Mouse (Mus musculus): Measurements from ENCODE around the gene Ndufa7. TPM values are rescaled to one million over a fixed set of nuclear protein-coding genes. Genes with fewer than 3 reads are reported as not detected.
"Not testable (repeated sequence)": the region's sequence is repeated elsewhere in the genome, so short reads cannot be mapped to it uniquely, and the experiment has no call there.

Ndufa7 gene
- total and polyA plus RNA-seq, 2 experiments from 2014 or later: 345 to 501 TPM

DNA sequence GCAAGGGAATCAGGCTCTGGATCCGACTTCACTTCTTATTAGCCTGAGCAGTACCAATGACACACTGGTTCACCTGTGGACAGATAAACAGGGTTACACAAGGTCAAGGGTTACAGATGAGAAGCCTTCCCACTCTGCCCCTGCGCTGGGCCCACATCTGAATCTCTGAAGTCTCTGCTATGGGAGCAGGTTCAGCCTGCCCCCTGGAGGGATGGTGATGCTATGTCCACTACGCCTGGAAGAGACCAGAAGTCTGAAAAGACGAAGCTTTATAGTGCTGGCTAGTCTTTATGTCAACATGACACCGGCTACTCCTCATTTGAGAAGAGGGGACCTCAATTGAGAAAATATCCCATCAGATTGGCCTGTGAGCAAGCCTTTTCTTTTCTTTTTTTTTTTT is 51.4 kb downstream of the Ndufa7 start:
- WGBS: 81% methylated on average over 5 of the region's 5 CpGs
- DNase-seq (ENCODE audit: low spot score); H3K27ac ChIP-seq (ENCODE audit: low read depth, low read length); H3K4me3 ChIP-seq (ENCODE audit: low read depth, low read length); H3K4me2 ChIP-seq (ENCODE audit: low read depth, low read length, poor library complexity, severe bottlenecking); H3K9me3 ChIP-seq (ENCODE audit: low read length); ATAC-seq (ENCODE audit: low FRiP score); H3K4me1 ChIP-seq (ENCODE audit: insufficient read depth, low read length); H3K9ac ChIP-seq (replicated peaks; ENCODE audit: low read length, poor library complexity, severe bottlenecking); H3K27me3 ChIP-seq (ENCODE audit: insufficient read depth, low read length); H3K36me3 ChIP-seq (ENCODE audit: insufficient read depth, low read length): not testable (repeated sequence)
- TF ChIP-seq CTCF (IDR thresholded peaks at IDR 0.05): peak; percentile 18; the same call in 1 of the 2 replicates

DNA sequence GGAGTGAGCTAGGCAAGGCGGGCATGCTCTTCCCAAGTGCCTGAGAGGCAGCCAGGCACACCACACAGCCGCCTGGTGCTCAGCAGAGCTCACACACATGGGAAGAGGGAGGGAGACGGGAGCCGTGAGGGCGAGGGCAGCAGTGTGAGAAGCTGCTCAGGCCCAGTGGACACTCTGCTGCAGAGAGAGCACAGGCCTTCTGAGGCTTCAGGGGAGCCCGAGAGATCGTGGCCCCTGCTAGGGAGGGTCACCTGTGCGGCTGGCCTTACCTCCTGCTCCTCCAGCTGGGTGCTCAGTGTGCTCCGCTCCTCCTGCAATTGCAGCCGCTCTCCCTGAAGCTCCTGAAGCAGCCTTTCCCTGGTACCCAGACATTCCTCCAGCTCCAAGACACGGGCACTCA is 59.9 kb downstream of the Ndufa7 start:
- not testable (repeated sequence) for ATAC-seq (ENCODE audit: low FRiP score); H3K36me3 ChIP-seq (ENCODE audit: insufficient read depth, low read length); DNase-seq (ENCODE audit: low spot score); H3K4me2 ChIP-seq (ENCODE audit: low read depth, low read length, poor library complexity, severe bottlenecking); H3K4me1 ChIP-seq (ENCODE audit: insufficient read depth, low read length); H3K27me3 ChIP-seq (ENCODE audit: insufficient read depth, low read length); H3K9ac ChIP-seq (replicated peaks; ENCODE audit: low read length, poor library complexity, severe bottlenecking); H3K27ac ChIP-seq (ENCODE audit: low read depth, low read length); H3K9me3 ChIP-seq (ENCODE audit: low read length); H3K4me3 ChIP-seq (ENCODE audit: low read depth, low read length)
- WGBS: 93% methylated on average over 8 of the region's 11 CpGs

DNA sequence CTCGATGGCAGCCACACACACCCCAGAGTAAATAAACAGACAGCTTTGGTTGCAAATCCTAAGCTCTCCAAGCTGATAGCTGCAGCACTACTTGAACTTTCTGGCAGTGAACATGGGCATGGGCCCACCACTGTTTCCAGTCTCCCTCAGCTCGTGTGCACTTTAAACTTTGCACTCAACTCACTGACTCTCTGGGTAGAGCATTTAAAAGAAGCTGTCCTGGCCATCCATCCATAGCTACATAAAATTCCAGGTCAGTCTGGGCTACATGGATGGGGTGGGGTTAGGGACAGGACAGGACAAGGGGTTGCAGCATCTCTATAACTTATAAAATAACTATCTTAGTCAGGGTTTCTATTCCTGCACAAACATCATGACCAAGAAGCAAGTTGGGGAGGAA is 63.4 kb downstream of the Ndufa7 start:
- H3K27me3 ChIP-seq (ENCODE audit: insufficient read depth, low read length); H3K9ac ChIP-seq (replicated peaks; ENCODE audit: low read length, poor library complexity, severe bottlenecking); ATAC-seq (ENCODE audit: low FRiP score); H3K9me3 ChIP-seq (ENCODE audit: low read length); H3K4me3 ChIP-seq (ENCODE audit: low read depth, low read length); H3K27ac ChIP-seq (ENCODE audit: low read depth, low read length); H3K4me2 ChIP-seq (ENCODE audit: low read depth, low read length, poor library complexity, severe bottlenecking); H3K4me1 ChIP-seq (ENCODE audit: insufficient read depth, low read length); H3K36me3 ChIP-seq (ENCODE audit: insufficient read depth, low read length); DNase-seq (ENCODE audit: low spot score): not testable (repeated sequence)
- WGBS: 80% methylated on average over 2 of the region's 2 CpGs

Small RNA genes lying within 50 kb of the gene (microRNA-seq; reads per million reads assigned to microRNA genes)
- gene Gm27740 (ENCODE audit: borderline number of aligned reads): not detected

Other genes with a start within 250 kb of the Ndufa7 start
- 43.8 and 58.8 TPM in 2 replicates for gene Zfp414, start 195.5 kb upstream of the Ndufa7 start, total RNA-seq (2014; rRNA removed)
- gene Zfp414, start 195.5 kb upstream of the Ndufa7 start, polyA plus RNA-seq (2015; fragmentation: Nextera tagmentation; extraction: Ambion mirVana): 89.1 and 96.0 TPM in 2 replicates
- not detected in 2 replicates for gene Pram1, start 186.5 kb upstream of the Ndufa7 start, total RNA-seq (2014; rRNA removed)
- gene Pram1, start 186.5 kb upstream of the Ndufa7 start, polyA plus RNA-seq (2015; fragmentation: Nextera tagmentation; extraction: Ambion mirVana): 0.41 TPM in 1 of 2 replicates, not detected in the other
- gene Hnrnpm, start 137.7 kb upstream of the Ndufa7 start, total RNA-seq (2014; rRNA removed): 48.7 and 58.1 TPM in 2 replicates
- gene Hnrnpm, start 137.7 kb upstream of the Ndufa7 start, polyA plus RNA-seq (2015; fragmentation: Nextera tagmentation; extraction: Ambion mirVana): 113 and 124 TPM in 2 replicates
- 90.1 and 100 TPM in 2 replicates for gene March2, start 105.9 kb upstream of the Ndufa7 start, total RNA-seq (2014; rRNA removed)
- 65.2 and 65.9 TPM in 2 replicates for gene March2, start 105.9 kb upstream of the Ndufa7 start, polyA plus RNA-seq (2015; fragmentation: Nextera tagmentation; extraction: Ambion mirVana)
- 120 and 158 TPM in 2 replicates for gene Rab11b, start 64.0 kb upstream of the Ndufa7 start, total RNA-seq (2014; rRNA removed)
- gene Rab11b, start 64.0 kb upstream of the Ndufa7 start, polyA plus RNA-seq (2015; fragmentation: Nextera tagmentation; extraction: Ambion mirVana): 607 and 619 TPM in 2 replicates
- gene Angptl4, start 42.7 kb upstream of the Ndufa7 start, total RNA-seq (2014; rRNA removed): 21.4 and 22.5 TPM in 2 replicates
- 27.5 and 33.5 TPM in 2 replicates for gene Angptl4, start 42.7 kb upstream of the Ndufa7 start, polyA plus RNA-seq (2015; fragmentation: Nextera tagmentation; extraction: Ambion mirVana)
- 19.8 and 38.4 TPM in 2 replicates for gene Kank3, start 14.1 kb upstream of the Ndufa7 start, total RNA-seq (2014; rRNA removed)
- gene Kank3, start 14.1 kb upstream of the Ndufa7 start, polyA plus RNA-seq (2015; fragmentation: Nextera tagmentation; extraction: Ambion mirVana): 46.2 and 50.0 TPM in 2 replicates
- 348 and 379 TPM in 2 replicates for gene Rps28, start within 50 bp of the Ndufa7 start, total RNA-seq (2014; rRNA removed)
- gene Rps28, start within 50 bp of the Ndufa7 start, polyA plus RNA-seq (2015; fragmentation: Nextera tagmentation; extraction: Ambion mirVana): 513 and 564 TPM in 2 replicates
- gene Cd320, start 18.5 kb downstream of the Ndufa7 start, total RNA-seq (2014; rRNA removed): 24.4 and 26.7 TPM in 2 replicates
- gene Cd320, start 18.5 kb downstream of the Ndufa7 start, polyA plus RNA-seq (2015; fragmentation: Nextera tagmentation; extraction: Ambion mirVana): 46.8 and 50.0 TPM in 2 replicates
- not detected in 2 replicates for gene Gm7029, start 49.3 kb downstream of the Ndufa7 start, total RNA-seq (2014; rRNA removed)
- gene Gm7029, start 49.3 kb downstream of the Ndufa7 start, polyA plus RNA-seq (2015; fragmentation: Nextera tagmentation; extraction: Ambion mirVana): not detected in 2 replicates
- gene Kifc1, start 66.1 kb downstream of the Ndufa7 start, total RNA-seq (2014; rRNA removed): 4.3 and 5.0 TPM in 2 replicates
- 1.4 and 2.2 TPM in 2 replicates for gene Kifc1, start 66.1 kb downstream of the Ndufa7 start, polyA plus RNA-seq (2015; fragmentation: Nextera tagmentation; extraction: Ambion mirVana)
- gene Platr17, start 80.6 kb downstream of the Ndufa7 start, total RNA-seq (2014; rRNA removed): 0.22 and 0.33 TPM in 2 replicates
- gene Platr17, start 80.6 kb downstream of the Ndufa7 start, polyA plus RNA-seq (2015; fragmentation: Nextera tagmentation; extraction: Ambion mirVana): 1.4 and 1.5 TPM in 2 replicates
- 52.3 and 55.7 TPM in 2 replicates for gene Daxx, start 84.8 kb downstream of the Ndufa7 start, total RNA-seq (2014; rRNA removed)
- gene Daxx, start 84.8 kb downstream of the Ndufa7 start, polyA plus RNA-seq (2015; fragmentation: Nextera tagmentation; extraction: Ambion mirVana): 42.9 and 44.3 TPM in 2 replicates
- gene Tapbp, start 91.3 kb downstream of the Ndufa7 start, total RNA-seq (2014; rRNA removed): 41.4 and 44.4 TPM in 2 replicates
- 29.0 and 29.1 TPM in 2 replicates for gene Tapbp, start 91.3 kb downstream of the Ndufa7 start, polyA plus RNA-seq (2015; fragmentation: Nextera tagmentation; extraction: Ambion mirVana)
- gene Zbtb22, start 91.3 kb downstream of the Ndufa7 start, total RNA-seq (2014; rRNA removed): 44.3 and 50.9 TPM in 2 replicates
- gene Zbtb22, start 91.3 kb downstream of the Ndufa7 start, polyA plus RNA-seq (2015; fragmentation: Nextera tagmentation; extraction: Ambion mirVana): 18.5 and 18.6 TPM in 2 replicates
- 81.8 and 83.0 TPM in 2 replicates for gene Rgl2, start 105.0 kb downstream of the Ndufa7 start, total RNA-seq (2014; rRNA removed)
- 33.1 and 38.2 TPM in 2 replicates for gene Rgl2, start 105.0 kb downstream of the Ndufa7 start, polyA plus RNA-seq (2015; fragmentation: Nextera tagmentation; extraction: Ambion mirVana)
- gene Pfdn6, start 115.8 kb downstream of the Ndufa7 start, total RNA-seq (2014; rRNA removed): 47.9 and 60.9 TPM in 2 replicates
- gene Pfdn6, start 115.8 kb downstream of the Ndufa7 start, polyA plus RNA-seq (2015; fragmentation: Nextera tagmentation; extraction: Ambion mirVana): 170 and 185 TPM in 2 replicates
- gene Wdr46, start 116.1 kb downstream of the Ndufa7 start, total RNA-seq (2014; rRNA removed): 14.3 and 15.7 TPM in 2 replicates
- gene Wdr46, start 116.1 kb downstream of the Ndufa7 start, polyA plus RNA-seq (2015; fragmentation: Nextera tagmentation; extraction: Ambion mirVana): 14.6 and 17.3 TPM in 2 replicates
- 8.6 and 14.1 TPM in 2 replicates for gene B3galt4, start 126.9 kb downstream of the Ndufa7 start, total RNA-seq (2014; rRNA removed)
- gene B3galt4, start 126.9 kb downstream of the Ndufa7 start, polyA plus RNA-seq (2015; fragmentation: Nextera tagmentation; extraction: Ambion mirVana): 11.1 and 14.0 TPM in 2 replicates
- 39.5 and 46.1 TPM in 2 replicates for gene Vps52, start 131.2 kb downstream of the Ndufa7 start, total RNA-seq (2014; rRNA removed)
- 65.8 and 68.6 TPM in 2 replicates for gene Vps52, start 131.2 kb downstream of the Ndufa7 start, polyA plus RNA-seq (2015; fragmentation: Nextera tagmentation; extraction: Ambion mirVana)
- 742 and 975 TPM in 2 replicates for gene Rps18, start 131.4 kb downstream of the Ndufa7 start, total RNA-seq (2014; rRNA removed)
- gene Rps18, start 131.4 kb downstream of the Ndufa7 start, polyA plus RNA-seq (2015; fragmentation: Nextera tagmentation; extraction: Ambion mirVana): 751 and 769 TPM in 2 replicates
- 19.0 and 21.2 TPM in 2 replicates for gene H2-K1, start 175.8 kb downstream of the Ndufa7 start, total RNA-seq (2014; rRNA removed)
- 17.0 and 22.2 TPM in 2 replicates for gene H2-K1, start 175.8 kb downstream of the Ndufa7 start, polyA plus RNA-seq (2015; fragmentation: Nextera tagmentation; extraction: Ambion mirVana)
- 19.5 and 23.4 TPM in 2 replicates for gene Ring1, start 200.1 kb downstream of the Ndufa7 start, total RNA-seq (2014; rRNA removed)
- gene Ring1, start 200.1 kb downstream of the Ndufa7 start, polyA plus RNA-seq (2015; fragmentation: Nextera tagmentation; extraction: Ambion mirVana): 17.3 and 19.5 TPM in 2 replicates
- gene H2-Ke6, start 203.5 kb downstream of the Ndufa7 start, total RNA-seq (2014; rRNA removed): 58.4 and 67.6 TPM in 2 replicates
- gene H2-Ke6, start 203.5 kb downstream of the Ndufa7 start, polyA plus RNA-seq (2015; fragmentation: Nextera tagmentation; extraction: Ambion mirVana): 53.6 and 54.7 TPM in 2 replicates
- gene Slc39a7, start 207.1 kb downstream of the Ndufa7 start, total RNA-seq (2014; rRNA removed): 170 and 229 TPM in 2 replicates
- gene Slc39a7, start 207.1 kb downstream of the Ndufa7 start, polyA plus RNA-seq (2015; fragmentation: Nextera tagmentation; extraction: Ambion mirVana): 152 and 156 TPM in 2 replicates
- 53.6 and 61.2 TPM in 2 replicates for gene Rxrb, start 207.2 kb downstream of the Ndufa7 start, total RNA-seq (2014; rRNA removed)
- 52.7 and 53.7 TPM in 2 replicates for gene Rxrb, start 207.2 kb downstream of the Ndufa7 start, polyA plus RNA-seq (2015; fragmentation: Nextera tagmentation; extraction: Ambion mirVana)
- 17.9 and 24.3 TPM in 2 replicates for gene Col11a2, start 214.9 kb downstream of the Ndufa7 start, total RNA-seq (2014; rRNA removed)
- gene Col11a2, start 214.9 kb downstream of the Ndufa7 start, polyA plus RNA-seq (2015; fragmentation: Nextera tagmentation; extraction: Ambion mirVana): 4.1 and 4.6 TPM in 2 replicates